Mouse (Mus musculus): ENCODE measurements around the gene Scaper. TPM values are rescaled to one million over a fixed set of nuclear protein-coding genes. Genes with fewer than 3 reads are reported as not detected.
A peak's percentile ranks its signal among the peaks of the same experiment; 100 is the strongest.

Gene Scaper
- polyA plus RNA-seq (2015; fragmentation: Nextera tagmentation; extraction: Ambion mirVana): 9.0 and 9.5 TPM in 2 replicates

DNA sequence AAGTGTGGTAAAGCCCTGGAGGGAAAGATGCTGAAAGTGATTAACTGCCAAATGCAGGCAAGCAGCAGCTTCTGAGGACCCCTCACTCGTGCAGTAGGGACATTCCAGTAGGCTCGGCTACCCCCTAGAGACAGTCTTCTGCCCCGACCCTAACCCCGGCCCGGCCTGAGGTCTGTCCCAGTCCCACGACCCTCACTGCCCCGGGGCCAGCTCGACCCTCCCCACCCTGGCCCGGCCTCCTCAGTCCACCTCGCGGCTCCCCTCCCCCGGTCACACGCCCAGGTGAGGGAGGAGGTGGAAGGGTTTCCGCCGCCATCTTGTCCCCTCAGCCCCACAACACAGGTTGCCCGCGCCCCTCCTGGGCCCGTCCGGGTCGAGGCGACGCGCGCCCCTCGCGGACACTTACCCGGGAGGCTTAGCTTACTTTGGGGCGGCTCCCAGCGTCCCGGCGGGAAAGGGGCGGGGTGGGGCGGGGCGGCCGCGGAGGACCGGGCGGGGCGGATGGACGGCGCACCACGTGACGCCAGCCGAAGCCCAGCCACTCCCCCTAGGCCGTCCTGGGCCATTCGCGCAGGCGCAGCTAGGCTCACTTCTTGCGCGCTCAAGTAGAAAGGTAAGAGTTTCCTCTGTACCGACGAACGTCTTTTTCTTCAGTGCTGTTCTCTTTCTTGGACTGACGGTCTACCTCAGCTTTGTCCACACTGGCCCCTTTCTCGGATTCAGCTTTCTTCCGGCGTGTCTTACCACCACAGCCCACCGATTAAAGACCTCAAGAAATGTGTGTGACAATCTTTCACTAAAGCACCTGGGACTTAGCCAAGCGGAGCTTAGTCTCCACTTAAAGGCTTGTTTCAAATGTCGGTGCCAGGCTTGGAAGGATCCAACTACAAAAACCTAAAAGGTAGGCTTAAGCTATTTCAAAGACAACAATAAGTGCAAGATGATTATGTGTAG is at the start of gene Scaper:
Gene Scaper (minus strand): TSS at position 456 of the 954 bp plus-strand sequence.
- Histone ChIP-seq H3K4me1 (peaks cover 28% of the 10 kb centered on the region), H3K4me3 (replicated peaks) (peak within 1 kb of the TSS; percentile 76), H3K9me3 (replicated peaks) (no peaks in the 10 kb centered on the region), H3K9ac (peak within 1 kb of the TSS; percentile 75), H3K27me3 (no peaks in the 10 kb centered on the region), H3K36me3 (no peaks in the 10 kb centered on the region), H3K4me2 (peak within 1 kb of the TSS; percentile 77), H3K27ac (peak within 1 kb of the TSS; percentile 90)
- ATAC-seq (replicated peaks; ENCODE audit: low FRiP score): peak; percentile 98
- WGBS: under 1% methylated on average over 56 of the region's 60 CpGs

DNA sequence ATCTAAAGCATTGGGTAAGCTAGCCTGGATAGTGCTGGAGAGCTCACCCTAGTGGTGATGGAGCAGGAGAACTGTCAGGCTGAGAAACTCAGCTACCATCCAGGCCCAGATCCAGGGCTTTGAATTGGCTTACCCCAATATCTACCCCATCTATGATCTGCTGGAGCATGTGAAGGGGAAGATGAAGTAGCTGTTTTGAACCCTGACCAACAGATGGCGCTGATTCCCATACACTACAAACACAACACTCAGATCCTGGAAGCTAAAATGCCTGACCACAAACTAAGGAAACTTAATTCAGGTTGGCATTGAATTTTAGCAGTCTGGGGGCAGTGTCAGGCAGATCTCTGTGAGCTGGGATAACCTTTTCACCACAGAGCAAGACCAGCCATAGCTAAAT is 8.9 kb upstream of the Scaper start:
- WGBS: 19% methylated on average over 1 of the region's 1 CpGs
- no peak overlapping the region for H3K27ac ChIP-seq
- no peaks in the 10 kb centered on the region for H3K4me1 ChIP-seq
- H3K4me3 ChIP-seq (replicated peaks): no peak overlapping the region
- H3K27me3 ChIP-seq: no peaks in the 10 kb centered on the region
- no peak overlapping the region for H3K4me2 ChIP-seq
- no peak for ATAC-seq (replicated peaks; ENCODE audit: low FRiP score)
- no peak overlapping the region for H3K9ac ChIP-seq
- no peaks in the 10 kb centered on the region for H3K9me3 ChIP-seq (replicated peaks)
- H3K36me3 ChIP-seq: no peaks in the 10 kb centered on the region

DNA sequence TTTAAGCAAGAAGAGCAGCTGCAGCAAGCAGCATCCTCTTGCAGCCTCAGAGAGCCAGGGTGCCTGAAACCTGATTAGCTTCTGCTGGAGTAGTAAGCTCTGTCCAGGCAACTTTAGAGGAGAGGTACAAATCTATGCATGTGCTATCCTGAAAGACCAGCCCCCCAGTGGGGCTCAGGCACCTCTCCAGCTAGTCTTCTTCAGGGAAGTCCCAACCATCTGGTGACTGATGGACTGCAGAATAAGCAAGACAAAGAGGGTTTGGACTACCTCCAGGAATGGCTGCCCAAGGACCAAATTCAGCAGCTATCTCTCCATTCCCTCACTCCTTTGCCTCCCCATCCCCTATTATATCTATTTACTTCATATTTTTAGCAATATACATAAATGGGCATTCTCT is 3.4 kb upstream of the Scaper start:
- no peak overlapping the region for H3K27ac ChIP-seq
- no peak overlapping the region for H3K4me3 ChIP-seq (replicated peaks)
- H3K36me3 ChIP-seq: no peaks in the 10 kb centered on the region
- no peak for ATAC-seq (replicated peaks; ENCODE audit: low FRiP score)
- H3K4me1 ChIP-seq: peaks cover 28% of the 10 kb centered on the region
- no peak overlapping the region for H3K9ac ChIP-seq
- H3K4me2 ChIP-seq: no peak overlapping the region
- no peaks in the 10 kb centered on the region for H3K9me3 ChIP-seq (replicated peaks)
- H3K27me3 ChIP-seq: no peaks in the 10 kb centered on the region

DNA sequence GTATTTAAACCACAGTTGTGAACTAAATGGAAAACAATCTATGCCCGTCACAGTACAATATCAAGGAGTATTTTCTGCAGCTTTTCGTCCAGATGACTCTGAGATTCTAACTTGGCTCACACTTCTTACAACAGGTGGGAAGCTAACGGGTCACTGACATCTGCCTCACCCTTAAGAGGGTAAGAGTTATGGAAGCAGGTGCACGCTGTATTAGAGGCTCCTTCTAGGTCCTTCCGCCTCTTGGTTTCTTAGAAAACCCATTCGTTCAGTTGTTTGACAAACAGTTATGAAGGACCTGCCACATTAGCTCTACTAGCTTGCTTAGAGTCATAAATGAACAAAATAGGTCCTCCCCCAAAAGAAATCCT is 683 bp upstream of the Scaper start:
- peak overlapping the region; percentile 75 for H3K9ac ChIP-seq
- H3K4me2 ChIP-seq: peak overlapping the region; percentile 77
- ATAC-seq (replicated peaks; ENCODE audit: low FRiP score): 0 out of 2 replicates have a peak, but pooled peaks have one; percentile 3
- peak overlapping the region; percentile 90; the same call in 1 of the 2 replicates for H3K27ac ChIP-seq
- H3K27me3 ChIP-seq: no peaks in the 10 kb centered on the region
- H3K36me3 ChIP-seq: no peaks in the 10 kb centered on the region
- no peaks in the 10 kb centered on the region for H3K9me3 ChIP-seq (replicated peaks)
- peak overlapping the region; percentile 76 for H3K4me3 ChIP-seq (replicated peaks)
- H3K4me1 ChIP-seq: peaks cover 28% of the 10 kb centered on the region
- WGBS: 50% methylated on average over 6 of the region's 6 CpGs

DNA sequence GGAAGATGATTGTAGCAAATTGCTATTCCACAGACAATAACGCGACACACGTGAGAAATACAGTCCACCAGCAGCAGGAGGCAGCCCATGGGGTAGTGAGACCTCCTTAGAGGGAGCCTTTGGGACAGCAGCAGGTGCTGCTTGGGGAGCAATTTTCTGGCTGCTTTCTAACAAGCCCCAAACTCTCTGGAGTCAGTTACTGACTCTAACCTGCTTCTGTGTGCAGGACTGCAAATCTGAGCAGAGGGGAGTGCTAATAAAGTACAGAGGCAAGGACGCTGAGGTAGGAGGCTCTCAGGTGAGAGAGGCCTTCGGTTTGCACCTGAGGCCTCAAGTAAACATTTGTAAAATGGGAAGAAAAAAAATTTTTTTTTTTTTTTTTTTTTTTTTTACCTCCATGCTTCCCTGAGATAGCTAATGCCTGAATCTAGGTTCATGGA is 675 bp downstream of the Scaper start:
- 41% methylated on average over 5 of the region's 5 CpGs for WGBS
- Histone ChIP-seq H3K9ac (peak overlapping the region; percentile 75; the same call in 1 of the 2 replicates), H3K9me3 (replicated peaks) (no peaks in the 10 kb centered on the region), H3K27ac (peak overlapping the region; percentile 90), H3K4me3 (replicated peaks) (peak overlapping the region; percentile 76), H3K27me3 (no peaks in the 10 kb centered on the region), H3K4me1 (peaks cover 28% of the 10 kb centered on the region), H3K4me2 (peak overlapping the region; percentile 77), H3K36me3 (no peaks in the 10 kb centered on the region)
- ATAC-seq (replicated peaks; ENCODE audit: low FRiP score): no peak

DNA sequence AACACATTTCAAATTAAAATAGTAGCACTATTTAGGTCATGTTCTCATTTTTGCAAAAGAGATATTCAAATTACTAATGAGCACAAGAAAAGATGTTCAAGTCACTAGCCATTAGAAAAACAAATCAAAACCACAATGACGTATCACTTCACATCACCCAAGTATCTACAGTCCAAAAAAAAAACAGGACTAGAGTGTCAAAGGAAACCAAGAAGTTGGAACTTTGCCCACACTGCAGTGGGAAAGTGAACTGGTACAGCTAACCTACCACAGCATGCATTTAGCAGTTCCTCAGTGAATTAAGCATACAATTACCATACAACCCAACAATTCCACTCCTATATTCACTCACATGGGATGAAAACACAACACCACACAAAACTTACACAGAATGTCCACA is 5.4 kb downstream of the Scaper start:
- Histone ChIP-seq H3K4me3 (replicated peaks) (no peak overlapping the region), H3K4me2 (no peak overlapping the region), H3K27me3 (no peaks in the 10 kb centered on the region), H3K9me3 (replicated peaks) (no peaks in the 10 kb centered on the region), H3K4me1 (peaks cover 6% of the 10 kb centered on the region), H3K36me3 (no peaks in the 10 kb centered on the region), H3K9ac (no peak overlapping the region), H3K27ac (no peak overlapping the region)
- ATAC-seq (replicated peaks; ENCODE audit: low FRiP score): no peak
- 62% methylated on average over 1 of the region's 1 CpGs for WGBS

DNA sequence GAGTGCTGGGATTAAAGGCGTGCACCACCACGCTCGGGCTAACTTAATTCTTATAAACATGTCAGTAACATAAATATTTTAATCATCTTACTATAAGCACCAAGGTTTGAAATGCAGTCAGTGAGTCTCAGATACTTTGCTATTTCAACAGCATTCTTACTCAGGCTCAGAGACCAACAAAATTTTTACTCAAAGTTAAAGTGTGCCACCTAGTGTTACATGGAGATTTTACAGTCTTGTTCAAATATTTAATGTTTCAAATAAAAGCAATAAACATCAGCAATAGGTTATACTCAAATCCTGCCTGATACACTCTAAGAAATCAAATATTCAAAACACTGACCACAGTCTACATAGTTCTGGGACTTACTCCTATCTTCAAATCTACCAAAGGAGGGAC is 19.3 kb downstream of the Scaper start:
- no peaks in the 10 kb centered on the region for H3K9me3 ChIP-seq (replicated peaks)
- no peaks in the 10 kb centered on the region for H3K36me3 ChIP-seq
- H3K4me2 ChIP-seq: no peak overlapping the region
- no peak overlapping the region for H3K4me3 ChIP-seq (replicated peaks)
- H3K9ac ChIP-seq: no peak overlapping the region
- WGBS: 66% methylated on average over 3 of the region's 3 CpGs
- no peaks in the 10 kb centered on the region for H3K4me1 ChIP-seq
- H3K27me3 ChIP-seq: no peaks in the 10 kb centered on the region
- H3K27ac ChIP-seq: no peak overlapping the region
- ATAC-seq (replicated peaks; ENCODE audit: low FRiP score): no peak

DNA sequence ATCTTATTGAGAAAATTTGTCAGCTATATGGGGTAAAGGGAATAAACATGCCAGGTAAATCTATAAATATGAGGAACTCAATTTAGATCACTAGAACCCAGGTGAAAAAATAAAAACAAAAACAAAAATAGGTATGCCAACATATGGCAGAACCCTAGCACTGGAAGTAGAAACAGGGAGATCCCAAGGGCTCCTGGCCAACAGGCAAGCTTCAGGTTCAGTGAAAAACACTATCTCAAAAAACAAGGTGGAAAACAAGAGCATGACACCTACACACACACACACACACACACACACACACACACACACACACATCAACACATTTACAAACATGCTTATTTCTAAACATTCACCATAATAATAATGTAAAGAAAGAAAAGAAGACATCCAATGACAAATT is 21.2 kb downstream of the Scaper start:
- Histone ChIP-seq H3K36me3 (no peaks in the 10 kb centered on the region), H3K27ac (no peak overlapping the region), H3K27me3 (no peaks in the 10 kb centered on the region), H3K4me3 (replicated peaks) (no peak overlapping the region), H3K9ac (no peak overlapping the region), H3K9me3 (replicated peaks) (no peaks in the 10 kb centered on the region), H3K4me2 (no peak overlapping the region), H3K4me1 (no peaks in the 10 kb centered on the region)
- ATAC-seq (replicated peaks; ENCODE audit: low FRiP score): no peak

DNA sequence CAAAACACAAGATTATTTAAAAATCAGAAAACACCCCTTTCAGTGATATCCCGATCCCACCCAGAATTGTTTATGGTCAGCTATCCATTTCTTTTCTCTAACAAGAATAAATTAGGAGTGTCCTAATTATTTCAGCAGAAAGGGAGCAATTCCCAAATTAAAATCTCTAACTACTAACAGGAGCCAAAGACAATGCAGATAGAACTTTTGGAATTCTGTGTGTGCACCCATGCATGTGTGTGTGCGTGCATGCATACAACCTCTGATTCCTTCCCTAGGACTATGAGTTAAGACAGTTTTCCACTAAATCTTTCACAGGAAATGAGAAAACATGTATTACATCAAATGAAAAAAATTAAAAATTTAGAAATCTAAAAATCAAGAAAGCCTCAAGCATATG is 26.4 kb downstream of the Scaper start:
- 87% methylated on average over 2 of the region's 2 CpGs for WGBS
- no peak overlapping the region for H3K9ac ChIP-seq
- no peak overlapping the region for H3K4me2 ChIP-seq

DNA sequence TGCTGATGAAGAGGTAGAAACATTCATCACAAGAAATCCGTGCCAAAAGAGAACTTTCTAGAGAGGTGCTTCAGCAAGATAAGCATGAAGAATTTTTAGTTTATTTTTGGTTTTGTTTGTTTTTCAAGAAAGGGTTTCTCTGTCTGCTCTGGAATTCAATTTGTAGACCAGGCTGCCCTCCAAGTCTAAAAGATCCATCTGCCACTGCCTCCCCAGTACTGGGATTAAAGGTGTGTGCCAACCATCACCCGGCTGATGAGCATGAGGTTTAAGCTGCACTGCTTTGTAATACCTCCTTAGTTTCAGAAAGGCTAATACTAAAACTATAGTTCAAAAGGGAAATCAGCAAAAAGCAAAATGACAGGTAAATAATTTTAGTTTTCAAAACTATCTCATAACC is 35.0 kb downstream of the Scaper start:
- Histone ChIP-seq H3K27me3 (no peaks in the 10 kb centered on the region), H3K36me3 (no peaks in the 10 kb centered on the region), H3K27ac (no peak overlapping the region), H3K9me3 (replicated peaks) (no peaks in the 10 kb centered on the region), H3K4me1 (0 out of 2 replicates have a peak, but pooled peaks cover 5% of the 10 kb centered on the region), H3K4me2 (no peak overlapping the region), H3K9ac (no peak overlapping the region), H3K4me3 (replicated peaks) (no peak overlapping the region)
- no peak for ATAC-seq (replicated peaks; ENCODE audit: low FRiP score)
- WGBS: 87% methylated on average over 2 of the region's 2 CpGs

More for the DNA sequence above, 26.4 kb downstream of the Scaper start:
- no peak for ATAC-seq (replicated peaks; ENCODE audit: low FRiP score)
- no peak overlapping the region for H3K4me3 ChIP-seq (replicated peaks)
- H3K9me3 ChIP-seq (replicated peaks): no peaks in the 10 kb centered on the region
- H3K27ac ChIP-seq: no peak overlapping the region
- H3K27me3 ChIP-seq: no peaks in the 10 kb centered on the region
- no peaks in the 10 kb centered on the region for H3K4me1 ChIP-seq
- H3K36me3 ChIP-seq: peaks cover 14% of the 10 kb centered on the region; the same call in 1 of the 2 replicates

DNA sequence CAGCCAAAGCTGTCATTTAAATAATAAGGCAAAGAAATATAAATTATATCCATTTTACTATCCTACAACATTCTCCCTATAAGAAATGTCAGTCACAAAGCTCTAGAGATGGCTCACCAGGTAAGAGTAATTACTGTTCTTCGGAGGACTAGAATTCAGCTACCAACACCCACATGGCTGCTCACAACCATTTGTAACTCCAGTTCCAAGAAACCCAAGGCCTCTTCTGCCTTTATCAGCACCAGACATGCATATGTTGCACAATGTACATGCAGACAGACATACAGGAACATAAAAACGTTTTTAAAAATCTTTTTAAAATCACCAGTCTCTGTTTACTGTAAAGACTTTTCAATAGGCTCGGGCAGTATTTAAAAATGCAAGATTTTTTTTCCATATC is 36.3 kb downstream of the Scaper start:
- Histone ChIP-seq H3K9ac (no peak overlapping the region), H3K4me3 (replicated peaks) (no peak overlapping the region), H3K9me3 (replicated peaks) (no peaks in the 10 kb centered on the region), H3K4me1 (0 out of 2 replicates have a peak, but pooled peaks cover 5% of the 10 kb centered on the region), H3K27ac (no peak overlapping the region), H3K36me3 (no peaks in the 10 kb centered on the region), H3K27me3 (no peaks in the 10 kb centered on the region), H3K4me2 (no peak overlapping the region)
- WGBS: 74% methylated on average over 3 of the region's 3 CpGs
- no peak for ATAC-seq (replicated peaks; ENCODE audit: low FRiP score)

DNA sequence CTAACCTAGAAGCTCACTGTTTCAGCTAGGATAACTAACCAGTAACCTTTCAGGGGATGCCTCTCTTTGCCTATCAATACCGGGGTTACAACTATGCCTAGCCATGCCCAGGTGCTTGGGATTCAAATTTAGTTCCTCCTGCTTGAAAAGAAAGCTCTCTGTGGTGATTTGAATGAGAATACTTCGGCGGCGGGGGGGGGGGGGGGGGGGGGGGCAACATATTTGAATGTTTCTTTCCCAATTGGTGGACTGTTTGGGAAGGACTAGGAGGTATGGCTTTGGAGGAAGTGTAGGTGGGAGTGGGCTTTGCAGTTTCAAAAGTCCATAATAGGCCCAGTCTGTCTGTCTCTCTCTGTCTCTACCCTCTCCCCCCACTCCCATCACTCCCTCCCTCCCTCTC is 37.4 kb downstream of the Scaper start:
- no peak overlapping the region for H3K4me3 ChIP-seq (replicated peaks)
- no peaks in the 10 kb centered on the region for H3K36me3 ChIP-seq
- no peaks in the 10 kb centered on the region for H3K9me3 ChIP-seq (replicated peaks)
- no peak overlapping the region for H3K4me2 ChIP-seq
- 37% methylated on average over 4 of the region's 4 CpGs for WGBS
- no peaks in the 10 kb centered on the region for H3K27me3 ChIP-seq
- ATAC-seq (replicated peaks; ENCODE audit: low FRiP score): no peak
- H3K9ac ChIP-seq: no peak overlapping the region
- no peak overlapping the region for H3K27ac ChIP-seq
- H3K4me1 ChIP-seq: 0 out of 2 replicates have a peak, but pooled peaks cover 5% of the 10 kb centered on the region

Data from kidney, embryonic 15.5 days (tissue).